Mouse (Mus musculus): ENCODE measurements around the gene Slc26a9. TPM values are rescaled to one million over a fixed set of nuclear protein-coding genes. Genes with fewer than 3 reads are reported as not detected.

Slc26a9 gene
- 0.73 TPM in 1 of 2 replicates, not detected in the other for polyA plus RNA-seq (2016; fragmentation: Nextera tagmentation; extraction: Ambion mirVana)

DNA sequence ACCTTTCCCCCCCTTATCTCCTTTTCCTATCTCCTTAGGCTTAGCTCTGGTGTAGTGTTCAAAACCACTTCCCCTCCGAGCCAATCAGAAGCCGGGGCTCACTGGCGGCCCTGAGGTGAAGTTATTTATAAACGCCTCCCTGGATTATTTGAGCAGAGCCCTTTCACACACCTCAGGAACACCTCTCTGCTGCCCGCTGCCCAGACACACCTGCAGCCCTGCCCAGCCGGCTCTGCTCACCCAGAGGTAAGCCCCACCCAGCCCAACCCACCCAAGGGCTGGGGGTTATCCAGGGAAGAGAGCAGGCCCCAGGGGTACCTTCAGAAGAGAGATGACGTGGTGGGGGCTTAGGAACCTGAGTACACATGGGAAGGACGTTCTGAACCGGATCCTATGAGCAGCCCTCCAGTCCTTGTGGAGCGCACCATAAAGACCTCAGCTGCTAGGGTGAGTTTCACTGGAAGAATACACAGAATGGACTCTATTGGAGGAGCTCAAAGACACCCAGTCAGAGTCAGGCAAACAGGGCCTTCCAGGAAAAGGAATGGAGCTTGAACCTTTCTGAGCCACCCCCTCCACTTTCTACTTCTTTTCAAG is at the start of gene Slc26a9:
Slc26a9 (plus strand) TSS at position 155 of the 597 bp plus-strand sequence.
- H3K4me1 ChIP-seq, result peaks cover 25% of the 10 kb centered on the region
- WGBS, result 47% methylated on average over 10 of the region's 10 CpGs
- H3K27me3 ChIP-seq (replicated peaks; ENCODE audit: low read depth, poor library complexity, severe bottlenecking), result peaks cover 8% of the 10 kb centered on the region; the same call in 1 of the 2 replicates
- no peak within 1 kb of the TSS for H3K4me3 ChIP-seq
- DNase-seq (ENCODE audit: low spot score), result no peak
- H3K36me3 ChIP-seq (replicated peaks), result no peaks in the 10 kb centered on the region
- no peaks in the 10 kb centered on the region for H3K9me3 ChIP-seq
- no peak within 1 kb of the TSS for H3K27ac ChIP-seq (replicated peaks)

DNA sequence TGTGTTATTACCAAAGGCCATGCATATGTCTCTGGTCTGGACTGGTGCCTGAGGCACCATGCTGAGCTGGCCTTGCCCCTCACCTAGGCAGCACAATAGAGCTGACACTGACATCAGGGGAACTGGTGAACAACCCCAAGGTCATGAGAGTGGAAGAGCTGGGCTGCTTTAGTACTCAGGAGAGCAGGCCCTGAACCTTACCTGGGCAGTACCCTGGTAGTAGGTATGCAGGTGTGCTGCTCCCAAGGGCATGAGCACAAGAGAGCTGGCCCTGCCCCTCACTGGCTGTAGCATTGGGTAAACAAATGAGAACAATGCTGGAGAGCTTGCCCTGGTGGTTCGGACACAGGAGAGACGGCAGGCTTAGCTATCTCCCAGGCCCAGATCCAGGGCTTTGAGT is 48.5 kb upstream of the Slc26a9 start:
- 83% methylated on average over 2 of the region's 2 CpGs for WGBS
- H3K9me3 ChIP-seq, result no peaks in the 10 kb centered on the region
- no peaks in the 10 kb centered on the region for H3K36me3 ChIP-seq (replicated peaks)
- H3K27ac ChIP-seq (replicated peaks), result no peak overlapping the region
- peaks cover 22% of the 10 kb centered on the region for H3K4me1 ChIP-seq
- H3K4me3 ChIP-seq, result no peak overlapping the region
- no peak for DNase-seq (ENCODE audit: low spot score)
- H3K27me3 ChIP-seq (replicated peaks; ENCODE audit: low read depth, poor library complexity, severe bottlenecking), result no peaks in the 10 kb centered on the region

DNA sequence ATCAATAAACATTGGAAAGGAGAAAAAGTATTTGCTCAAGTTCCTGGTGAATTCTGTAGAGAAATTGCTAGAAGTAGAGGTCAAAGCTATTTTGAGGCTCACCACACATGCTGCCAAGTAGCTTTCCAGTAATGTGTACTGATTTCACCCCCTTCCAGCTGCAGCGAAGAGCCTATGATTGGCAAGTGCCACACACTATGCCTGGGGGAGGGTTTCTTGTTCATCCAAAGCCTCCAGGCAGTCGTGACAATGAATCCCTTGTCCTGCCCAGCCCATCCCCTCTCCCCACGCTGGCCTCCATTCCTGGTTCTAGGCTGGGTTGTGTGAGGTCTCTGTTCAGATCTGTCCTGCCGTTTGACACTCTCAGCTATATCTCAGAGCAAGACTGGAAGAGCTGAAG is 47.5 kb upstream of the Slc26a9 start:
- WGBS, result 38% methylated on average over 4 of the region's 4 CpGs
- H3K36me3 ChIP-seq (replicated peaks), result no peaks in the 10 kb centered on the region
- H3K4me3 ChIP-seq, result no peak overlapping the region
- H3K27me3 ChIP-seq (replicated peaks; ENCODE audit: low read depth, poor library complexity, severe bottlenecking), result no peaks in the 10 kb centered on the region
- no peak for DNase-seq (ENCODE audit: low spot score)
- peaks cover 12% of the 10 kb centered on the region for H3K4me1 ChIP-seq
- H3K9me3 ChIP-seq, result no peaks in the 10 kb centered on the region
- H3K27ac ChIP-seq (replicated peaks), result no peak overlapping the region

DNA sequence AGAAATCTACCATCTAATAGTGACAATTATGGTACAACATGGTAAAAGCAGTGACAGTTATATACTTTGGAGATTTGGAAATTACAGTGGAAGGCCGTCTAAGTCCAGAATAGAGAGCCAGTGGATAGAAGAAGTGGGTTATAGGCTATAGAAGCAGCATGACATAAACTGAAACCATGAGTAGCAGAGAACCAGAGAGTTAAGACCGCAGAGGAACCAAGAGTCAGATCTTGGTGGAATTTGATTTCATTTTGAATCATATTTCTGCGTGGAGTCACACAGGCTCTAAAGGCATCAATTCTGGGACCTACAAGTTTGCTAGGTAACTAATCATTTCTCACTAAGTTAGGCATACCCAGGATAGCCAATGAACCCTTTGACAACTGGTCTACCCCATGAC is 45.1 kb upstream of the Slc26a9 start:
- Histone ChIP-seq H3K4me3 (no peak overlapping the region), H3K27me3 (replicated peaks; ENCODE audit: low read depth, poor library complexity, severe bottlenecking) (no peaks in the 10 kb centered on the region), H3K36me3 (replicated peaks) (no peaks in the 10 kb centered on the region), H3K27ac (replicated peaks) (no peak overlapping the region), H3K9me3 (no peaks in the 10 kb centered on the region), H3K4me1 (peaks cover 7% of the 10 kb centered on the region; the same call in 1 of the 2 replicates)
- no peak for DNase-seq (ENCODE audit: low spot score)
- 89% methylated on average over 3 of the region's 3 CpGs for WGBS

DNA sequence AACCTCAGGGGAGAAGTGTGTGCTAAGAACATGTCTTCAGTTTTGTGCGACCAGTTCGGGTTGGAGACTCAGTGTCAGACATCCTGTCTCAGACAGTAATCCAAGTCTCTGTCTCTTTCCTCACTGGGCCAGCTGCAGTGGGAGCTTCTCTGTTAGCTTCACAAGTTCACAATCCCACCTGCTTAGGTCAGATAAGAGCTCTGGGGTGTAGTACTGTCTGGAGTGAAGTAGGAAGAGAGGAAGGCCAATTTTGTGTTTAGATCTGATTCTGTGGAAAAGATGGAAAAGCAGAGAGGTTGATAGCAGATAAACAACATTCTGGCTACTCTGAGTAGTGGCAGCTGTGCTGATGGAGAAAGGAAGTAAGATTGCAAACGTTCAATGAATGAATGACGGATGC is 44.2 kb upstream of the Slc26a9 start:
- no peaks in the 10 kb centered on the region for H3K27me3 ChIP-seq (replicated peaks; ENCODE audit: low read depth, poor library complexity, severe bottlenecking)
- no peaks in the 10 kb centered on the region for H3K9me3 ChIP-seq
- no peak for DNase-seq (ENCODE audit: low spot score)
- no peaks in the 10 kb centered on the region for H3K36me3 ChIP-seq (replicated peaks)
- 85% methylated on average over 4 of the region's 4 CpGs for WGBS
- H3K4me1 ChIP-seq, result peaks cover 7% of the 10 kb centered on the region; the same call in 1 of the 2 replicates
- no peak overlapping the region for H3K27ac ChIP-seq (replicated peaks)
- H3K4me3 ChIP-seq, result no peak overlapping the region

DNA sequence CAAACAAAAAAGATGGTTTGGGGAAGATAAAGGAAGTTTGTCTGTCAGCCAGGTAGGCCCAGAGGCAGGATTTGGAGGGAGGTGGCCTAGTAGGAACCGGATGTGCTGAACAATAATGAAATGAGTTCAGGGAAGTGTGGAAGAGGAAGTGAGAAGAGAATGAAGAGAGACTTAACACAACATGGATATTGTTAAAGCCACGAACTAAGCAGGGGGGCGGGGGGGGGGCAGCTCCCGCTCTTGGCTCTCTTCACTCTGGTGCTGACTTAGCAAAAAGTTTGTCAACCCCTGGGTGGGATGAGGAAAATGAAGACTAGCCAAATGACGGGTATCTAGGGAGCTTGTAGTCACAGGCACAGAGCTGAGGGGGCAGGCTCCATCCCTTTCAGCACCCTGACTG is 43.4 kb upstream of the Slc26a9 start:
- no peaks in the 10 kb centered on the region for H3K9me3 ChIP-seq
- no peak overlapping the region for H3K4me3 ChIP-seq
- no peaks in the 10 kb centered on the region for H3K27me3 ChIP-seq (replicated peaks; ENCODE audit: low read depth, poor library complexity, severe bottlenecking)
- peaks cover 7% of the 10 kb centered on the region; the same call in 1 of the 2 replicates for H3K4me1 ChIP-seq
- no peaks in the 10 kb centered on the region for H3K36me3 ChIP-seq (replicated peaks)
- 74% methylated on average over 5 of the region's 5 CpGs for WGBS
- H3K27ac ChIP-seq (replicated peaks), result no peak overlapping the region
- DNase-seq (ENCODE audit: low spot score), result no peak

DNA sequence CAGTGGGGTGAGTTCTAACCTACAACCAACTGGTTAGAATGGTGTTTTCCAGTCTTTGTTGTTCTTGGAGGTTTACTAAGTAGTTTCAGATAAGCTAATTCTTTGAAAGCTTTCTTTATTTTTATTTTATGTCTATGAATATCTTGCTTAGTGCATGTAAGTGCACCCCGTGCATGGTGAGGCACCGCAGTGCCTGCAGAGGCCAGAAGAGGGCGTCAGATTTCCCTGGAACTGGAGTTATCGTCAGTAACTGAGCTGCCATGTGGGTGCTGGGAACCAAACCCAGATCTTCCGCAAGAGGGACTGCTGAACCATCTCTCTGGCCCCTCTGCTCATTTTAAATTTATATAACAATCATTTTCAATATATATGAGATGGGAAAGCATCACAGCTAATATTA is 42.4 kb upstream of the Slc26a9 start:
- WGBS, result 84% methylated on average over 5 of the region's 5 CpGs
- Histone ChIP-seq H3K4me1 (peaks cover 6% of the 10 kb centered on the region; the same call in 1 of the 2 replicates), H3K4me3 (no peak overlapping the region), H3K9me3 (no peaks in the 10 kb centered on the region), H3K36me3 (replicated peaks) (no peaks in the 10 kb centered on the region), H3K27ac (replicated peaks) (no peak overlapping the region), H3K27me3 (replicated peaks; ENCODE audit: low read depth, poor library complexity, severe bottlenecking) (no peaks in the 10 kb centered on the region)
- no peak for DNase-seq (ENCODE audit: low spot score)

DNA sequence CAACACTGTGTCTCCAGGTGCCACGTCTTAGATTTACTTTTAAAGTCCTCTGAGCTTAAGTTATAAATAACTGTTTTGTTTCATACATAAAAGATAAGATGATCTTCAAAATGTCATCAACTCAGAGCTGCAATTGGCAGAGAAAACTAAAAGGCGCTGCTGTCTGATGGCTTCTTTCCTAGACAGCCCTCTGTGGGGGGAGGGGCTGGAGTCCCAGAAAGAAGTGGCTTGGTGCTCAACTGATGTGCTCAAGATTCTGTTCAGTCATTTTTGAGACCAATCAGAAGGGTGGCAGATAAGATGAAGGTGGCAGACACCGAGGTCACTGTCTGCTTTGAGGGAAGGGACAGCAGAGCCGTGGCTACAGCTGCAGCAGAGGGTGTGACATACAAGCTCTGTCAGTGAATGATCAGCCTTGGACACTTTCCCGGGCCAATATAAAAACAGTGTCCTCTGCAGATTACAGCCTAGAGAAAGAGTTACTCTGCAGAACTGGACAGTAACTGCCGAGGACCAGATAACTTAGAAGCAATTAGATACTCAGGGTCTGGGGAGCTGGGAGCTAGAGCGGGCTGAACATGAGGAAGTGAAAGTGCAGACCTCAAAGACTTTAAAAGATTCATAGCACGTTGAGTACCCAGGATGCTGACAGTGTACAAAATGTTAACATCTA is 41.6 kb upstream of the Slc26a9 start:
- no peak overlapping the region for H3K4me3 ChIP-seq
- WGBS, result 80% methylated on average over 8 of the region's 8 CpGs
- no peak for DNase-seq (ENCODE audit: low spot score)

DNA sequence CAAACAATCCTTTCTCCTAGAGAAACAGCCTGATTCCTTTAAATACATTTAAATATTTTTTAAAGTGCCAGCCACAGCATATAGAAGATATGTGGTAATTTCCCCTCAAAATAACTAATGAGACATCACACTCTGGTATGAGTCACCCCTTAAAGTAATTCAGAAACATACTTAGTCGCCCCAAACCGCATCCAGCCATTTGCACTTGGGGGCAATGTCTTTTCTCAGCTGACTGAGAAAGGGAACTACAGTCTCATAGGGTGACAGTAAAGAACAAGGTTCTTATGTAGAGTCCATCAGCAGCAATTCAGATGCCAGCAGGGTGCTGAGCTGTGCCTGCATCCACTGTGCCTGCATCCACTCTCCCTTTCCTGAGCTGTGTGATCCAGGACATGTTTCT is 40.3 kb upstream of the Slc26a9 start:
- H3K36me3 ChIP-seq (replicated peaks), result no peaks in the 10 kb centered on the region
- H3K4me3 ChIP-seq, result no peak overlapping the region
- H3K9me3 ChIP-seq, result no peaks in the 10 kb centered on the region
- WGBS, result 92% methylated on average over 2 of the region's 2 CpGs
- DNase-seq (ENCODE audit: low spot score), result no peak
- no peaks in the 10 kb centered on the region for H3K4me1 ChIP-seq
- no peak overlapping the region for H3K27ac ChIP-seq (replicated peaks)
- no peaks in the 10 kb centered on the region for H3K27me3 ChIP-seq (replicated peaks; ENCODE audit: low read depth, poor library complexity, severe bottlenecking)

More for the DNA sequence above, 41.6 kb upstream of the Slc26a9 start:
- Histone ChIP-seq H3K36me3 (replicated peaks) (no peaks in the 10 kb centered on the region), H3K27ac (replicated peaks) (no peak overlapping the region), H3K9me3 (no peaks in the 10 kb centered on the region), H3K4me1 (no peaks in the 10 kb centered on the region), H3K27me3 (replicated peaks; ENCODE audit: low read depth, poor library complexity, severe bottlenecking) (no peaks in the 10 kb centered on the region)

DNA sequence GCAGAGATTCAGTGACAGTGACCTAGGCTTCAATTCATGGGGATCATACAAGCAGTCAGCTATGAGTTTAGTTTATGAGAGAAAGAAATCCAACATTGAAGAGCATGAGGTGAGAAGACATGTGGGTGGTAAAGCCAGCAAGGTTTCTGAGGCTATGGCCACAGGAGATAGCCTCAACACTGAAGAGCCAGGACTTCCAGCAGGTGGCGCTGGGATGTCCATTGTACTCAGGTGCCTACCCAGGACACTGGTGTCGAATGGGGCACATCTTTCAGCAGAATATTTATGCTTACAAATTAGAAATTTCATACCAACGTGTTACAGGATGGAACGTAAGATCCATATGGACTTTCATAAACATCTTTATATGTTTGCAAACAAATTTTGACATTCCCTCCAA is 35.5 kb upstream of the Slc26a9 start:
- Histone ChIP-seq H3K27me3 (replicated peaks; ENCODE audit: low read depth, poor library complexity, severe bottlenecking) (no peaks in the 10 kb centered on the region), H3K27ac (replicated peaks) (no peak overlapping the region), H3K36me3 (replicated peaks) (no peaks in the 10 kb centered on the region), H3K4me3 (no peak overlapping the region), H3K9me3 (no peaks in the 10 kb centered on the region), H3K4me1 (0 out of 2 replicates have a peak, but pooled peaks cover 4% of the 10 kb centered on the region)
- 30% methylated on average over 4 of the region's 4 CpGs for WGBS
- DNase-seq (ENCODE audit: low spot score), result peak; percentile 46

DNA sequence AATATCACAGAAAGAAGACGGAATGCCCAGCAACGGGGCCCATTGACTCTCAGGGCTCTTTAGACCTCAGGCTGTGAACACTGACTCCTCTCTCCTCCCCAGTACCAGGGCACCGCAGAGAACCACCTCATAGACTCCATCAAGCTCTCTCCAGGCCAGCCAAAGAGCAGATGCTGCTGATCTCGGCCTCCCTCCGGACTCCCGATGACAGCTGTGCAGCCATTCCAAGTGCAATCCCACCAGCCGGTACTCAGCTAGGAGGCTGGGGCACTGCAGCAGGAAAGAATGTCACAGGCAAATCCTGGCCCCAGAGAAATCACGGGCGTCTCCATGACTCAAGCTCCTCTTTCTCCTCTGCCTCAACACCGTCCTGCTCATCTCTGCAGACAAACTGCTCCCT is 32.3 kb upstream of the Slc26a9 start:
- H3K9me3 ChIP-seq, result no peaks in the 10 kb centered on the region
- no peak overlapping the region for H3K27ac ChIP-seq (replicated peaks)
- no peaks in the 10 kb centered on the region for H3K36me3 ChIP-seq (replicated peaks)
- 0 out of 2 replicates have a peak, but pooled peaks cover 13% of the 10 kb centered on the region for H3K4me1 ChIP-seq
- H3K4me3 ChIP-seq, result no peak overlapping the region
- no peaks in the 10 kb centered on the region for H3K27me3 ChIP-seq (replicated peaks; ENCODE audit: low read depth, poor library complexity, severe bottlenecking)
- no peak for DNase-seq (ENCODE audit: low spot score)
- 80% methylated on average over 10 of the region's 10 CpGs for WGBS

DNA sequence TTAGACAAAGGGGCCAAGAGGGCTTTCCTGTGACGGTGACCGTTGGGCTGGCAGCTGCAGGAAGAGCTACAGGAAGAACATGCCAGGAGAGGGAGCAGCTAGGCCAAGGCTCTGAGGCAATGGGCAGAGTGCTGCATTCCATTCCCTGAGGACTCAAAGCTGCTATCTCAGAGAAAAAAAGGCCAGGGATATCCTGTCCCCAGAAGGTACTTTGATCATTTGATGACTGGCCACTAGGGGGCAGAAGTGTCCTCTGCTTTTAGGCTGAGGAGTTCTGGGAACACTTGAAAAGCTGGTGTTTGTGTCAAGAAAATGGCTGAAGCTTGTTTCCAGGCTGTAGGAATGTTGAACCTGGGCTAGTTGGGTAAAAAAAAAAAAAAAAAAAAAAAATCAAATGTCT is 31.4 kb upstream of the Slc26a9 start:
- no peaks in the 10 kb centered on the region for H3K9me3 ChIP-seq
- WGBS, result 25% methylated on average over 2 of the region's 2 CpGs
- no peaks in the 10 kb centered on the region for H3K27me3 ChIP-seq (replicated peaks; ENCODE audit: low read depth, poor library complexity, severe bottlenecking)
- no peaks in the 10 kb centered on the region for H3K36me3 ChIP-seq (replicated peaks)
- 0 out of 2 replicates have a peak, but pooled peaks cover 13% of the 10 kb centered on the region for H3K4me1 ChIP-seq
- H3K4me3 ChIP-seq, result no peak overlapping the region
- DNase-seq (ENCODE audit: low spot score), result peak; percentile 82
- H3K27ac ChIP-seq (replicated peaks), result no peak overlapping the region

All from embryonic facial prominence, embryonic 10.5 days (tissue).